Mouse (Mus musculus): ENCODE data around the gene Atp6v0e. TPM values are rescaled to one million over a fixed set of nuclear protein-coding genes. Genes with fewer than 3 reads are reported as not detected.

Gene Atp6v0e
- total RNA-seq, 2 experiments from 2014 or later: 68.1 to 71.3 TPM

DNA sequence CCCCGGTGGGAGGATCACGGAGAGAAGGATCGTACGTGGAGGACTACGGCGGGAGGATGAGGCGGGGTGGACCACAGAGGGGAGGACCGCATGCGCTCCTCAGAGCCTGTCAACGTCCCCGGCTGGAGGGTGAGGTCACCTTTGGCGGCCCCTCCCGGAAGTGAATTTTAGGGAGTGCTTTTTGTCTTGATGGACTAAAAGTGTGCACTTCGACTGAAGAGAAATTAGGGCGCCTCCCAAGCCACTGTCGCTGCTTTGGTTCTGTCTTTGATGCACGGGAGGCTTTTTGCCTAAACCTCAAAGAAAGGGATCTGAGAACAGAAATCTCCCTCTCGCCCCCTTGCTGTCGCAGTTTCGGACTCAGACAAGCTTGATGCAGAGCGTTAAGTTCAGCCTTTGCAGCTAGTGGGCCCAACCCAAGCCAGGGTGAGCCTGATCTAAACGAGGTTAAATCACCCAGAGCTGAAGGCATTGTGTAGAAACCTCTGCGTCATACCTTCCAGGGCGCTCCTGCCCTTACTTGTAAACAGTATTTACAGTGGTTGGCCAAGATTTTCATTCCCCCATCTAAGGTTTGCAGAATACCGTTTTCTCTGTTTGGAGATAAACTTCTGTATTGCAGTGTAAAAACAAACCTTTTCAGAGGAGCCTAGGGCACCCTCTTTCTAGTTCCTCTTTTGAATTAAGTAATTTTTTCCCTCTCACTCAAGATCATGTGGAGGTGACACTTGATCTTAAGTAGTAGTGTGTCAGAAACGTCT lies 13.8 kb downstream of the Atp6v0e start:
- DNase-seq: peak; percentile 80 to 86
- intact Hi-C loops (cut with DNase I): loop anchor here (5.0 kb wide), 1 partner anchor 36 kb away; no protein-coding TSS in a partner anchor

DNA sequence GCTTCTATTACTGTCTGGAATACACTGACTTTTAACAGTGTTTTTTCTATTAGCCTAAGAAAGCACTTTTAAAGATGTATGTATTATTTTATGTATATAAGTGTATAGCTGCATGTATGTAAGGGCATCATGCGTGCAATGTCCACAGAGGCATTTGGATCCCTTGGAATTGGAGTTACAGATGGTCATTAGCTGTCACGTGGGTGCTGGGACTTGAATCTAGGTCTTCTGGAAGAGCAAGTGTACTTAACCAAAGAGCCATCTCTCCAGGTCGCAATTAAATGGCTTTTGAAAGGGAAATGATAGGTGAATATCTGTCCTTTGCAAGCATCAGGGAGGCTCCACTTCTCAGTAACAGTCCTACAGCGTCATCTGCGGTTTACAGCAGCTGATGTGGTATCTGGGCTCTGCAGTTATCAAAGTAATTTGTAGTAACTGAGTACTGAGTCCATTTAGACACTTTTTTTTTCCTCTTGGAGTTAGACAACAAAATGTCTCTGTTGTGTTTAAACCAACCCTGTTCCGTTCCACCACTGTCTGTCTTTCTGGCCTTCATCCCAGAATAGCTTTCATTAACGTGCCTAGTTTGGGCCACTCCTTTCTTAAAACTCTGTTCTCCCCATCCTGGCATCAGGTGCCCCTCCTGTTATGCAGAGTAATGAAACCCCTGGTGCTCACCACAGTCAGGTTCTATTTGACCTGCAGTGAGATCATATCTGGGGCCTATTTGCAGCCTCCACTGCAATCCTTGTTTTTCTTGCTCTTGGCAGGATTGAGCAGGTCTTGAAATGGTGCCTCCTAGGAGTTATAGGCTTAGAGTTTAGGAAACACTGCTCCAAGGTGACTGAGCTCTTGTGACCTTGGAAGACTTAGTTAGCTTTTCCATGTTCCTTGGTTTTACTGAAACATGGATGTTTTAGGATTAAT lies 14.9 kb downstream of the Atp6v0e start:
- intact Hi-C loops (cut with DNase I): loop anchor here (5.0 kb wide), 1 partner anchor 34 kb away; no protein-coding TSS in a partner anchor
- no peak for DNase-seq

GRCm38 (mm10) chr17:26681276-26681675 lies 18.2 kb downstream of the Atp6v0e start:
- no peak for DNase-seq
- intact Hi-C loops (cut with DNase I): loop anchor here (10.0 kb wide), 1 partner anchor 414 kb away; no protein-coding TSS in a partner anchor

GRCm38 (mm10) chr17:26686334-26687000 lies 23.4 kb downstream of the Atp6v0e start:
- DNase-seq: no peak
- intact Hi-C loops (cut with DNase I): loop anchor here (10.0 kb wide), 1 partner anchor 408 kb away; no protein-coding TSS in a partner anchor

GRCm38 (mm10) chr17:26688795-26689735 lies 26.0 kb downstream of the Atp6v0e start:
- intact Hi-C loops (cut with DNase I): loop anchor here (10.0 kb wide), 1 partner anchor 406 kb away; no protein-coding TSS in a partner anchor
- DNase-seq: no peak

- intact Hi-C loops (cut with DNase I): loop anchor here (10.0 kb wide), 1 partner anchor 405 kb away; no protein-coding TSS in a partner anchor
- no peak for DNase-seq
Measured at GRCm38 (mm10) chr17:26689810-26690209, 26.8 kb downstream of the Atp6v0e start.

DNA sequence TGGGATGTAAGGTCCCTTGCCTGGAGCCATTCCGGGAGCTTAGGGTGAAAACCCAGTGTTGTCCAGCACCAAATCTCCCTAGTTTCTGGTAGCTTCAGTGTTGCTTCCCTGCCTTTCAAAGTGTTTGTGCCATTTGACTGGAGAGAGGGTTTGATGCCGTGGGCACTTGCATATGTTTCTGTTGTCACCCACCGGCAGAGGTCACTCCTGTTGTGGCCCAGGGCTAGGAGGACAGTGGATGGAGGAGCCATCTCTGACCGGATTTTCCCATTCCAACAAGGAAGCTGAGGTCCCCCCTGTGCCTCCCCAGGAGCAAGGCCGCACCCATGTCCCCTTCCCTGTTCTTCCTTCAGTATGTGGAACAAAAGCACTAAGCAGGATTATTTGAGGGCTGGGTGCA lies 27.2 kb downstream of the Atp6v0e start:
- intact Hi-C loops (cut with DNase I): no loop called here
- DNase-seq: no peak

DNA sequence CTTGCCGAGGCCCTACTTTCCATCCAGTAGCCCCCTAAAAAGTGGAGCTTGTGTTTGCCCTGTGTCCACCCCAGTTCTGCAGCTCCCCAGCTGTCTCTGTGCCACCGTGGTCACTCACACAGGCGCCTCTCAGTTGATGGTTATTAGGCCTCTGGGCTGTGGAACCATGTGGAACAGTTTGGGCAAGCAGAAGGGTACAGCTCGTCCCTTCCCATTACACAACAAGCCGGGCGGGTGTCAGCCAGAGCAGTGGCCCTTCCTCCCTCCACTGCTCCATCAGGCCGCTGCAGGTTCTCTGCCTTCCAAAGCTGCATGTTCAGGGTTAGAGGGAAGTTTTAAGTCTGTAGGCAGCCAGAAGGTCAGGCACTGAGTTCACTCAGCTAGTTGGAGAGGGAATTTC lies 28.1 kb downstream of the Atp6v0e start:
- no peak for DNase-seq
- intact Hi-C loops (cut with DNase I): no loop called here

GRCm38 (mm10) chr17:26693424-26693823 lies 30.4 kb downstream of the Atp6v0e start:
- intact Hi-C loops (cut with DNase I): no loop called here
- no peak for DNase-seq

GRCm38 (mm10) chr17:26694171-26694570 lies 31.1 kb downstream of the Atp6v0e start:
- DNase-seq: no peak
- intact Hi-C loops (cut with DNase I): no loop called here

DNA sequence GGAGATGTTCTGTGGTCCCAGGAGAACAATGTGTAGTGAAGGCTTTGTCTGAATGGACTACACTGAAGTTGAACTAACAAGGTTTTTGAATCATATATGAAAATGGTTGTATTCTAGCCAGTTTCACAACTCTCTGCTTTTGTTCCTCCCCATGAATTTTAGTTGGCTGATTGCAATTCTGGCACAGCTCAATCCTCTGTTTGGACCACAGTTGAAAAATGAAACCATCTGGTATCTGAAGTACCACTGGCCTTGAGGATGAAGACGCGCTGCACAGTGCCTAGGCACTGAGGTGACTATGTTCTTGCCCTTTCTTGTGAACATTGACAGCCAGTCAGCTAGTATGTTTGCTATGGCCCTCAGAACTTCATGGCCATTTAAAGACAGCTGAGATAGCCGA lies 32.2 kb downstream of the Atp6v0e start:
- intact Hi-C loops (cut with DNase I): no loop called here
- DNase-seq: no peak

DNA sequence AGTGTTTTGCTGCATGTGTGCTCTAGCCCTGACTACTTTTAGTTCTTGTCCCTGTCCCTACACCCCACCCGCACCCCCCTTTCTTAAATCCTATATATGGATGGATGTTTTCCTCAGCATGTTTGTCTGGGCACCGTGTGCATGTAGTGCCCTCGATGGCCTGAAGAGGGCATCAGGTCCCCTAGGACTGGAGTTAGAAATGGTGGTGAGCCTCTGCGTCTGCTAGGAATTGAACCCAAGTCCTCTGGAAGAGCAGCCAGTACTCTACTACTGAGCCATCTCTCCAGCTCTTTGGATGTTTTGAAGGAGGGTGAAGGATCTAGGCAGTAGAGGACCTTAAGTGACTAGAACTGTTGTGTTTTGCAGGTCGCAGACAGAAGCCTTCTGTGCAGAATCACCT lies 35.8 kb downstream of the Atp6v0e start:
- DNase-seq: no peak
- intact Hi-C loops (cut with DNase I): no loop called here

- DNase-seq: peak; percentile 46 to 59
- intact Hi-C loops (cut with DNase I): no loop called here
Measured at GRCm38 (mm10) chr17:26699819-26700616, 37.0 kb downstream of the Atp6v0e start.

DNA sequence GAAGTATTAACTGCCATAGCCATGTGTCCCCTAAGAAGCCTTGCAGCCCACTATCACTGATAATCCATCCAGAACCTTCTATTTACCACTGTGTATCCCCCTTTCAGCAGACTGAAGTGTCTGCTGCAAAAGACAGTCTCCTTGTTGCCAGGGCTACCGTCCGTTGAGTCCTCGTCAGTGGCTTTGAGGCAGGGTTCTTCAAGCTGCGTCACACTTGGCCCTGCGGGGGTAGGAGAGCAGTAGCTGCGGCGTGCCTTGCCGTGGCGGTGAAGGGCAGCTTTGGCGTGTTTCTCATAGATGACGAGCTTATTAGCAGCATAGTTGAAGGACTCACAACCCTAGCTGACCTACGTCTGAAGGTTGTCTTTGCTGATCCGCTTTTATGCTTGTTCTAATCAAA lies 38.5 kb downstream of the Atp6v0e start:
- DNase-seq: no peak
- intact Hi-C loops (cut with DNase I): no loop called here

GRCm38 (mm10) chr17:26702621-26703020 lies 39.6 kb downstream of the Atp6v0e start:
- intact Hi-C loops (cut with DNase I): no loop called here
- no peak for DNase-seq

DNA sequence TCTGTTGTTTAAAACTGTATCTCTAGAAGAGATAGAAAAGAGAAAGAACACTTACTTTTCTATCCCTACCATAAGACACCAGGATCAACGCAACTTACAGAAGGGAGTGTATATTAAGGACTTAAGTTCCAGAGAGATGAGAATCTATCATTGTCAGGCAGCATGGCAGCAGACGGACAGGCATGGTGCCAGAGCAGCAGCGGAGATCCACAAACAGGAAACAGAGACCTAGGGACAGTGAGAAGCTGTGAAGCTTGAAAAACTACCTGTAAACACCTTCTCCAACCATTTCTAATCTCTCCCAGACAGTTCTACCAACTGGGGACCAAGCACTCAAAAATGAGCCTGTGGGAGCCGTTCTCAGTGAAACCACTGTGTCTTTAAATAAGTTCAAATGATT lies 40.6 kb downstream of the Atp6v0e start:
- intact Hi-C loops (cut with DNase I): no loop called here
- no peak for DNase-seq

DNA sequence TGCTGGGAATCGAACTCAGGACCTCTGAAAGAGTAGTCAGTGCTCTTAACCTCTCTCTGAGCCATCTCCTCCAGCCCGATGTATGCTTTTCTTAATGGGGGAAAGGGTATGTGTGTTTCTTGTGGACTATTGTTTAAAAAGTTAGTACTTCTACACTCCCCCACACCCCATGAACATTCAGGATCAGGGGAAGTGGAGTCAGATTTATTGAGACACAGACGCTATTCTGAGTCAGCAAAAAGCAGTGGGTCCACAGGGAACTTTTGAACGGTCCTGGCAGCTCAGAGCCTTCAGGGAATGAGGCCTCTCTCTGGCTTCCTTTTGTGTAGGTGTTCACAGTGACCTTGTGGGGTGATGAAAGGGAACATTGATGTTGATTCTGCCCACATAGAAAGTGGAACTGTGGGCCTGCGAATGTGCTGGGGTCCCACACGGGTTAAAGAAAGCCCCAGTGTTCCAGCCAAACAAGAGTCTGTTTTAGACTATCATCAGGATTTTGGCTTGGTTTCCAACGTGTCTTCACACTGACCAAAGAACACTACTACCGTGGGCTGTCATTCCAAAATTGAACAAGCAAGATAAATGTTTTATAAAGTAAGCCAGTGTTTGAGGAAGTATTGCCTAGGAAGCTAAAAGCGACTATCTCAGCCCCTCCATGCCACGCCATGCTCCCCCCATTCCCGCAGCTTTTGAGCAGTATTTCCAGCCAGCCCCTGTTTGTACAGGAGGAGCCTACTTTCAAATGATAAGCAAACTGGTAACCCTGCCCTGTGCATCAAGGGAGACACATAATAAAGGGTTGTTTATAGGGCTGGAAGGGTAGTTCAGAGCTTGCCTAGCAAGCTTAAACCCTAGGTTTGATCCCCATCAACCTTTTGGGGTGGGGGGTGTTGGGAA lies 42.7 kb downstream of the Atp6v0e start:
- intact Hi-C loops (cut with DNase I): no loop called here

DNA sequence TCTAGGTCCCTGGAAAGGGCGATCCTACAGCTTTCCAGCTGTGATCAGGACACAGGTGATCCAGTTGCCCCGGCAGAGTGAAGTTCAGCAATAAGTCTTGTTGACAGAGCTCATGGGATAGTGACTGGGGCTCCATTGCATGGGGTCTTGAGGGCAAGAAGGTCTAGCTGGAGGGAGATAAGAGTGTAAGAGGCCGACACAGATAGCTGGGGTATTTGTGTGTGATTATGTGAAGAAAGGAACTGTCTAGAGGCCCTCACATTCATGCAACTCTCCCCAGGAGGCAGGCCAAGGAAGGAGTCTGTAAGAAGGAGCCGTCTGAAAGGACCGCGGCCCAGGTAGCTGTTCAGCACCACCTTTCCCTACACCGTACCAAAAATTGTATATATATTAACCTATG lies 44.0 kb downstream of the Atp6v0e start:
- DNase-seq: no peak
- intact Hi-C loops (cut with DNase I): no loop called here

More for the DNA sequence above, 42.7 kb downstream of the Atp6v0e start:
- no peak for DNase-seq
